Mouse (Mus musculus) layer of hippocampus, adult 2 months (tissue): ENCODE results near the gene Csnk2a1. TPM values are rescaled to one million over a fixed set of nuclear protein-coding genes. Genes with fewer than 3 reads are reported as not detected.

Experiments used
- DNase-seq, 2 experiments: peaks; one replicate each; pipeline ENCODE4 v3.0.0; 2022; ENCODE audit warnings: low spot score in 2 of 2
- H3K27ac ChIP-seq: fragments of 200-600 bp; 2 replicates; pipeline ENCODE4 v1.8.1; 2022
- H3K4me3 ChIP-seq: fragments of 200-600 bp; 2 replicates; pipeline ENCODE4 v1.8.1; 2022; ENCODE audit warnings: mild to moderate bottlenecking
- CTCF ChIP-seq: fragments of 200-600 bp; conservative IDR thresholded peaks from 2 replicates; pipeline ENCODE4 v1.8.1; 2022; ENCODE audit warnings: antibody characterized with exemption, mild to moderate bottlenecking, moderate library complexity
- long read RNA-seq, 2 experiments: library from polyadenylated mRNA; stranded (forward); transcript quantifications; one replicate each; pipeline ENCODE4 v2.0.0; 2021; ENCODE audit warnings: borderline mapping rate in 2 of 2
- total RNA-seq, 2 experiments: library from RNA; stranded (reverse); gene quantifications; 2 replicates each; pipeline ENCODE4 v1.2.3; 2021

The Csnk2a1 gene
- total RNA-seq, result 10 to 100 TPM; 95.3 to 97.7 TPM
- long read RNA-seq, experiment 1, partial matches to known transcripts, result 0 of 9 reads
- long read RNA-seq, experiment 1, other reads (novel, unspliced or antisense), result 9 of 9 reads
- long read RNA-seq, experiment 2, full-length matches to known transcripts, result 1 of 14 reads
- long read RNA-seq, experiment 2, partial matches to known transcripts, result 0 of 14 reads
- long read RNA-seq, experiment 2, other reads (novel, unspliced or antisense), result 13 of 14 reads

DNA sequence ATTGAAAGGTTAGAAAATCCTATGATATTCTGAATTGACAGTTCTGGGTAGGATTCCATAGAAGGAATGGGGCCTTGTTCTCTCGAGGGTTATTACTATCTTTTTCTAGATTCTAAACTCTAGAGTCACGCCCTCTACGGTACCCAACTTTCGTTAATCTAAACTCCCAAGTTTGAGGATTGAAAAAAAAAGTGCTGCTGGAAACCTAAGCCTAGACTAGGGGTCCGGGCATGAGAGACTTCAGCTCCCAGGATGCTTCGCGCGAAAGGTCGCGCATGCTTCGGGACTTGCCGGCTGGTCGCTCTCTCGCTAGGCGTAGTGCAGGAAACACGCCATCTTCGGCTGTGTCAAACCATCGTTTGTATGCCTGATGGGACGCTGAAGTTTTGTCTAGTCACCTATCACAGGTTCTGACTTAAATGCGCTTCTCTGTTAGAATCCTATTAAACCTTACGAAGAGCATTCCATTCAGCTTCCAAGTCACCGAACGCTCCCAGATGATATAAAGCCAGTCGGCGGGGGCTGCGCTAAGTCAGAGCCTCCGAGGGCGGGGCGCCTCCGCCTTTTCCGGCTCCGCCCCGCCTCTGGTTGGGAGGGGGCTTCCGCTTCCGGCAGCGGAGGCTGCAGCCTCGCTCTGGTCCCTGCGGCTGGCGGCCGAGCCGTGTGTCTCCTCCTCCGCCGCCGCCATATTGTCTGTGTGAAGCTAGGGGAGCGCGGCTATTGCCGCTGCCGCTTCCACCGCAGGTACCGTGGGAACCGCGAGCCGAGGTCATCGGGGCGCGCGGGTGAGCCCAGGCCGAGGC lies at the start of gene Csnk2a1:
Csnk2a1 (plus strand) TSS at position 592 of the 803 bp plus-strand sequence.
- TF ChIP-seq CTCF, result no peak
- peak within 1 kb of the TSS; percentile 81 for H3K4me3 ChIP-seq
- peak within 1 kb of the TSS; percentile 100 for H3K27ac ChIP-seq
- DNase-seq, result peak; percentile 91 to 93

DNA sequence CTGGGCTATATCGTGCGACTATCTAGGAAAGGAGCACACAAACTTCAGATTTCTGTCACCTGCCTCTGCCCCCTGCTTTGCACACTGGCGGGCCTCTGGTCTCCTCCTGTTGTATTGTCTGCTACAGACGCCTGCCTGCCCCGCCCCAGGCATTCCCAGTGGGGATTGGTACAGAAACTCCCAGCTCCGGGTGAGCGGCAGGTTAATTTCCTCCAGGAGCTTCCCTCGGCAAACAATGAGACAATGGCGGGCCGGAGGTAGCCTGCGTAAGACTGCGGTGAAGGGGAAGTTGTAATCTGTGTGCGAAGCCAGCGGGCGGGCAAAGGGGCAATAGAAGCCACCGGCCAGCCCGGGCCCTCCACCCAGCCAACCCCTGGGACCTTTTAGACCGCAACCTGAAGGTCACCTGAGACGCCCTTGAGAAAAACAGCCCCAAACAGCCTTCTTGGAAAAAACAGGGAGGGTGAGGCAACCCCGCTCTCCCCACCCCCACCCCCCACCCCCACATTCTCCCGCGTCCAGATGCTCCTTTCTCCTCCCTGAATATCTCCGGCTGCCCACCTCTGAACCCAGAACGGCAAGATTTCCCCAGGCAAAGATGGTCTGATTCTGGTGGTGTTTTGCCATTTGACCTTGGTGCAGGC lies 49.4 kb upstream of the Csnk2a1 start:
- no peak for TF ChIP-seq CTCF
- H3K4me3 ChIP-seq, result no peak overlapping the region
- no peak overlapping the region for H3K27ac ChIP-seq
- DNase-seq, result no peak

DNA sequence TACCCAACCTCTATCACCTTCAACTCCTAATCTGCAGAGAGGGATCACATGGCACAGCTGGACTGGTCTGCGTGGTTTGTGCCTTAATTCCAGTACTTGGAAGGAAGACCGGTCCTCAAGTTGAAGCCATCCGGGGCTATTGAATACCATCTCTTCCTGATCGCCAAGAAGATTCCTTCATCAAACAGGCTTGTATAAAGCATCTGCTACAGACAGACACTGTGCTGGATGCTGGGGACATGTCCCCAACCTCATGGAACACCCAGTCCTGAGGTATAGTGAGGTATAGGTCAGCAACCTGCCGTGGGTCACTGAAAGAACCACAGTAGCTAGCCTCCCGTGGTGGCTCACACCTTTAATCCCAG lies 48.9 kb upstream of the Csnk2a1 start:
- no peak overlapping the region for H3K4me3 ChIP-seq
- no peak for DNase-seq
- H3K27ac ChIP-seq, result no peak overlapping the region
- no peak for TF ChIP-seq CTCF

DNA sequence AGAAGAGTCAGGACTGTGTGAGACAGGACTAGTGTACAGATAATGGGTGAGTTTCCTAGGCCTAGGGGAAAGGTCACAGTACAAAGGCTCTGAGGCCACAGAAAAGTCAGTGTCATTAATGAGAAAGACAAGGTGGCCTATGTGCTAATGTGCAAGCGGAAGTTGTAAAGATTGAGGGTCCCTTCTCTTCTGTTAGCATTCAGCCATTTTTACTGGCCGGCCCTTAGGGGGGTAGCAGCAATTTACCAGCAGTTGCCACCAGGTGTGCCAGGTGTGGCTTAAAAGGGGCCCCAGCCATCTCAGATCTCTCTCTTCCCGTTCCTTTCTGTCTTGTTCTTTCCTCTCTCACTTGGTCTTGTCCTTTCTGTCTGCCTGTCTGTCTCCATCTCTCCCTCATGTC lies 48.3 kb upstream of the Csnk2a1 start:
- no peak for TF ChIP-seq CTCF
- Histone ChIP-seq H3K27ac (no peak overlapping the region), H3K4me3 (no peak overlapping the region)
- no peak for DNase-seq

DNA sequence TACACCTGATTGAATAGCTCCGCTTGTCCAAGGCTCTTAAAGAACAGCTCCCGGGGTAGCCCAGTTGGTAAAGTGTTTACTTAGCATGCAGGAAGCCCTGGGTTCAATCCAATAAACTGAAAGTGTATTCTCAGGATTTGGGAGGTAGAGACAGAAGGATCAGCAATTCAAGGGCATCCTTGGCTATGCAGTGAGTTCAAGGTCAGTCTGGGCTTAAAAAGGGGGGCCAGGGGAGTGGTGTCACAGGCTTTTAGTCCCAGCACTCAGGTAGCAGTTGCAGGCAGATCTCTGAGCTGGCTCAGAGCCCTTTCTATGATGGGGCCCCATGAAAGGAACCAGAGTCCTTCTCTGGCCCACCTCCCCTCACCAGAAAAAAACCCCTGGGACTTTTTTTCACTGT lies 47.3 kb upstream of the Csnk2a1 start:
- H3K27ac ChIP-seq, result no peak overlapping the region
- no peak for DNase-seq
- no peak overlapping the region for H3K4me3 ChIP-seq
- no peak for TF ChIP-seq CTCF

DNA sequence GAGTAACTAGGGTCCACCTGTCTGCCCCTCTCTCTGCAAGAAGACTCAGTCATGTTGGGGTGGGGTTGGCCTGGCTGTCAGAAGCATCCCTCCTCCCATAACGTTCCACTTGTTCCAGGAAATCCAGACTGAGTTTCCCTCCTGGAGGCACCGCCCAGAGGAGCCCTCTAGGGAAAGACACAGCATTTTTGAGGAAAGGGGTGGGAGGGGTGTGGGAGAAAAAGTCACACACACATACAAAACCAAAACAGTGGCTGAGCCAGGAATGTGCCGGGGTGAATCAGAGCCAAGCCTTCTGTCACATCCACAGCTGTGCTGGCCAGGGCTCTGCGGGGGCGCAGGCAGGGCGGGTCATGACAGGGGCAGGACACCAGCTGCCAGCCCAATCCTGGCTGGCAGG lies 46.3 kb upstream of the Csnk2a1 start:
- H3K4me3 ChIP-seq, result no peak overlapping the region
- no peak for DNase-seq
- TF ChIP-seq CTCF, result no peak
- H3K27ac ChIP-seq, result no peak overlapping the region

DNA sequence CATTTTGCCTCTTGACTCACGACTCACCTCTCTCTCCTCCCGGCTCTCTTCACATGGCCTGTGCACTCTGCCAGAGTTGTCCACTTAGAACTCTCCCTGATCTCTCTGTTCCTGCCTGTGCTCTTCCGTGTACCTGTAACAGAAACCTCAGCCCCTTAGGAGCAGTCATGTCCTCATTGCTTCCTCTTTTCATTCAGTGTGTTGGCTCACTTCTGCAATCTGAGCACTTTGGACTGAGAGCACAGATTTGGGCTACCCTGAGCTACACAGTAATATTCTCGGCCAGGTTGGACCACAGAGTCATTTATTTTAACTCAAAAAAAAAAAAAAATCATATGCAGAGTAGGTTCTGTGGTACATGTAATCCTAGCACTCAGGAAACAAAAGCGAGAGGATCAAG lies 39.5 kb upstream of the Csnk2a1 start:
- no peak overlapping the region for H3K27ac ChIP-seq
- H3K4me3 ChIP-seq, result no peak overlapping the region
- no peak for TF ChIP-seq CTCF
- no peak for DNase-seq

DNA sequence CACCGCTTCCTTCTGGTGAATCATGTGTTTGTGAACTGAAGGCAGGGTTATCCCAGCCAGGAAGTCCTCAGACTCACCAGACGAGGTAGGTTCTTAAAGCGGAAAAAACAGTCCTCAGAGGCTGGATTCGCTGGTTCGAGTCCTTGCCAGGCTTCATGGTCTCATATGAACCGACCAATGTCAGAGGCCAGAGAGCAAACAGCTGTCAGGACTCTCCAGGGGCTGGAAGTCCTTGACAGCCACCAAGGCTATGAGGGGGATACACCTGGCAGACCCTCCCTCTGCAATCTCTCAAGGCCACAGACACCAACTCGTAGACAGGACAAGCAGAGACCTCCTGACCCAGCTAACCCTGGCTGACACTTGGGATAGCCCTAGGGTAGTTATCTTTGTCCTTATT lies 37.4 kb upstream of the Csnk2a1 start:
- no peak for DNase-seq
- no peak overlapping the region for H3K27ac ChIP-seq
- TF ChIP-seq CTCF, result no peak
- no peak overlapping the region for H3K4me3 ChIP-seq

DNA sequence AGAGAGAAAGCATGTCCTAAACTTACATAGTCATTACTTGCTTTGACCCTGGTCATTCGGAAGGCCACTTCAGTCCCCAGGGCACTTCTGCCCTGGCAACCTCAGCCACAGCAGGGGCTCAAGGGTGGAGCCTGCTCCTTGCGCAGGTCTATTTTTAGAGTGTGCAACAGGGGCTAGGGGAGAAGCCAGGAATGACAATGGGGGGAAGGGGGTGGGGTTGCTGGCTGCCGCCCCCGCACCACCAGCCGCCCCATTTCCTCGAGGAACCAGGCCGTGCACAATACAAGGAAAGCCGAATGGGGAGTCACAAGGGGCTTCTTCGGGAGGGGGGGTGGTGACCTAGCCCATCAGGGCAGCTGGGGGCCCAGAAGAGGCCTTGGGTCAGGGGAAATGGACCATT lies 37.0 kb upstream of the Csnk2a1 start:
- TF ChIP-seq CTCF, result no peak
- no peak overlapping the region for H3K27ac ChIP-seq
- no peak for DNase-seq
- no peak overlapping the region for H3K4me3 ChIP-seq

DNA sequence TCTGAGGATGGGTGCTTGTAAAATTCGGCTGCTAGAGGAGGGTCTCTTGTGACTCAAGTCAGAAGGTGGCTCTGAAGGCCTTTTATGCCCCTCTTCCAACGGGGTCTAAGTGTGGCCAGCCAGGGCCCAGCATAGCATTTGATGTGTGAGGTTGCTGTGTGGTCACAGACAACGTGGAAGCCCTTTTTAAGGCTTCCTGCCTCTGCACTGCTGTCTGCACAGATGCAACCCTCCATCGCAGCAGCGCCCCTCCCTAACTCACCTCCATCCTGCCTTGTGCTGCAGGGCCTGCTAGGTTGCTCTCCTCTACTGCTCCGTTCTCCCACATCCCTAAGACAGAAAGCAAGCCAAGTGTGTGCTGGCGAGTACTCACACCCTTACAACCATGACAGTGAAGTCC lies 36.5 kb upstream of the Csnk2a1 start:
- TF ChIP-seq CTCF, result no peak
- DNase-seq, result no peak
- Histone ChIP-seq H3K4me3 (no peak overlapping the region), H3K27ac (no peak overlapping the region)

DNA sequence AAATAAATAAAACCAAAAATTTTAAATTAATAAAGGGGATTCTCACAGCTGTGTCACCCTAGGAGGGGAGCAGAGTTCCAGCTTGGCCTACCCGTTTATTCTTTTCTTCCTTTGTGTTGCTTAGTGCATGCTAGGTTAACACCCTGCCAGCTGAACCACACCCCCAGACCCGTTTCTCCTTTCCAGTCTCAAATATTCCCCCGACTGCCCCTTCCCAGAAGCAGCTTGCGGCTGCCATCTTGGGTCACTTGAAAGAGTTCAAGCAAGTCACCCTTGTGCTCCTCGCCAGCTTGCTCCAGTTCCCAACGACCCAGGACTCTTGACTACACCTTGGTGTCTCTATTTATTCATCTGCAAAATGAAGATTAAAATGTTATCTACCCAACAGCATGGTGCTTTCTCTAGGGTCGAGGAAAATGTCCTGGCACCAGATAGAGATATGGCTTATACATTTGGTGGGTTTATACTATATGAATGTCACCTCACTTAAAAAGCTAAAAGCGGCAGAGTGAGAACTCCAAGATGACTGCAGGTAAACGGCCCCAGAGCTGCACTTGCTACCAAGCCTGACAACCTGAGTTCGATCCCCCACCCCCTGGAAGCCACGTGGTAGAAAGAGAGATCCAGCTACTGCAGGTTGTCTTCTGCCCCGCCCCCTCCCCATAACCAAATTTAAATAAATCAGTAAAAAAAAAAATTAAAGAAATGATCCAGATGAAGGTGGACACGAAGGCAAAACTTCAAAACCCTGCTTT lies 33.9 kb upstream of the Csnk2a1 start:
- Histone ChIP-seq H3K4me3 (no peak overlapping the region), H3K27ac (no peak overlapping the region)
- DNase-seq, result no peak
- TF ChIP-seq CTCF, result no peak

DNA sequence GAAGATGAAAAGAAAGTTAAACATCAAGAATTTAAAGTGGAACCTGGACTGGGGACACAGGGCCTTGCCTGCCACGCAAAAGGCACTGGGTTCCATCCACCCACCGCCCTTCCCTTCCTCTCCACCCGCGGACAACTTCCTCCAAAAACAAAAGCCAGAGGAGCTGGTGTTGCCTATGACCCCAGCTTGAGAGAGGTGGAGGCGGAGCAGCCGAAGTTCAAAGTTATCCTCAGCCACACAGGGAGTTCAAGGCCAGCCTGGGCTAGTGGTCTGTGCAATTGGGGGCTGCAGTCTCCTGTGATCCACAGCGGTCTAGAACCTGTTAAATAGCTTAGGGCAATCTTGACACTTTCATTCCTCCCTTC lies 33.3 kb upstream of the Csnk2a1 start:
- TF ChIP-seq CTCF, result no peak
- Histone ChIP-seq H3K4me3 (no peak overlapping the region), H3K27ac (no peak overlapping the region)
- DNase-seq, result no peak

DNA sequence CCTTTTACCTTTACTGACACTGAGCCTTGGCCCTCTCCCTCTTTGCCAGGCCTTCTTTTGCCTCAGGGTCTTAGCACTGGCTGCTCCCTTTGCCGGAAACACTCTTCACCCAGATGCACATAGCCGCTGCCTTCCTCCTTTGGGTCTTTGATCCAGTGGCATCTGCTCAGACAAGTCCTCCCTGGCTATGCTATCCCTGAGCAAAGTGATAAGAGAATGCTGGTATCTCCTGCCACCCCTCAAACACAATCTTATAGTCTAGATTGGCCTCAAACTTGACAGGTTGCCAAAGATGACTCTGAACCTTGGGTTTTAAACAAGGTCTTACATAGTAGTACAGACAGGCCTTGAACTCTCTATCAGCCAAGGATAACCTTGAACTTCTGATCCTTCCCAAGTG lies 32.1 kb upstream of the Csnk2a1 start:
- no peak for DNase-seq
- H3K27ac ChIP-seq, result no peak overlapping the region
- no peak overlapping the region for H3K4me3 ChIP-seq
- no peak for TF ChIP-seq CTCF

DNA sequence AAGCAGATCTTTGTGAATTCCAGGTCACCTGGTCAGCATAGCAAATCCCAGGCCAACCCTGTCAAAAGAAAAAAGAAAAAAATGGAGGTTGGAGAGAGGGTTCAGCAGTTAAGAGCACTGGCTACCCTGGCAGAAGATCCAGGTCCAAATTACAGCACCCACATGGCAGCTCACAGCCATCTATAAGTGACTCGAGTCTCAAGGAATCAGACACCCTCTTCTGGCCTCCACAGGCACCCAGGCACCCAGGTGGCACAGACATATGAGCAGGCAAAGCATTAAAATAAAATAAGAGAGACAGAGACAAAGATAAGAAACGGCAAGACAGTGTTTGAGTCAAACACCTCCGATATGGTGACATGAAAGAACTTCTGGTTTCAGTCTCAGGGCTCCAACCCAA lies 29.7 kb upstream of the Csnk2a1 start:
- Histone ChIP-seq H3K27ac (no peak overlapping the region), H3K4me3 (no peak overlapping the region)
- no peak for TF ChIP-seq CTCF
- no peak for DNase-seq
